Mouse (Mus musculus) ES-Bruce4 (cell line): Measurements from ENCODE around the gene Psma6. TPM values are rescaled to one million over a fixed set of nuclear protein-coding genes. Genes with fewer than 3 reads are reported as not detected.

ENCODE experiments used
- H3K27ac ChIP-seq: 2 replicates; pipeline ENCODE4 v1.5.1; 2012; ENCODE audit warnings: low read length, inconsistent platforms; ENCODE audit not compliant: insufficient read depth
- H3K27me3 ChIP-seq: 2 replicates; pipeline ENCODE4 v1.6.1; 2012; ENCODE audit warnings: mild to moderate bottlenecking, low read length, inconsistent platforms; ENCODE audit not compliant: control insufficient read depth, poor library complexity, insufficient read depth, severe bottlenecking
- H3K36me3 ChIP-seq: 2 replicates; pipeline ENCODE4 v1.6.1; 2012; ENCODE audit warnings: inconsistent platforms, mild to moderate bottlenecking, low read length, moderate library complexity; ENCODE audit not compliant: control insufficient read depth, poor library complexity, insufficient read depth, severe bottlenecking
- H3K4me1 ChIP-seq: one replicate; pipeline ENCODE4 v1.8.1; 2011; ENCODE audit warnings: low read length; ENCODE audit not compliant: control insufficient read depth, insufficient read depth
- H3K4me3 ChIP-seq: 2 replicates; pipeline ENCODE4 v1.5.1; 2011; ENCODE audit warnings: low read depth, mild to moderate bottlenecking, low read length
- H3K9ac ChIP-seq: 2 replicates; pipeline ENCODE4 v1.6.1; 2012; ENCODE audit warnings: low read depth, mild to moderate bottlenecking, inconsistent platforms; ENCODE audit not compliant: poor library complexity, severe bottlenecking
- H3K9me3 ChIP-seq: replicated peaks from 2 replicates; pipeline ENCODE4 v1.6.1; 2012; ENCODE audit warnings: mild to moderate bottlenecking, low read length, inconsistent platforms; ENCODE audit not compliant: control insufficient read depth, poor library complexity, insufficient read depth, severe bottlenecking
- CTCF ChIP-seq: IDR thresholded peaks from one replicate; pipeline ENCODE4 v1.8.1; 2011; ENCODE audit warnings: low read depth, low read length
- EP300 ChIP-seq: IDR thresholded peaks from 2 replicates; pipeline ENCODE4 v1.6.1; 2011; ENCODE audit warnings: low read depth, low read length; ENCODE audit not compliant: insufficient read depth
- POLR2A ChIP-seq: IDR thresholded peaks from one replicate; pipeline ENCODE4 v1.8.1; 2011; ENCODE audit warnings: low read length; ENCODE audit not compliant: insufficient read depth
- polyA plus RNA-seq: library from polyadenylated mRNA; stranded (reverse); fragments of >200 nt; gene quantifications from 2 replicates; pipeline ENCODE4 v1.2.4, GENCODE M21; 2011; ENCODE audit warnings: low read depth; ENCODE audit not compliant: missing spikeins, insufficient read depth, insufficient read length

Psma6 gene
- polyA plus RNA-seq, 1 experiment = 308 TPM

GRCm38 (mm10) chr12:55377610-55377980 is 6.4 kb upstream of the Psma6 start:
- TF ChIP-seq EP300 (peak; percentile 90), CTCF (no peak), POLR2A (no peak)
- H3K9ac ChIP-seq = peak overlapping the region; percentile 11; the same call in 1 of the 2 replicates

GRCm38 (mm10) chr12:55384826-55385225 is 804 bp downstream of the Psma6 start:
- Histone ChIP-seq H3K9me3 (no peaks in the 10 kb centered on the region), H3K36me3 (peaks cover 3% of the 10 kb centered on the region), H3K27ac (peak overlapping the region; percentile 6; the same call in 1 of the 2 replicates), H3K4me3 (no peak overlapping the region), H3K9ac (no peak overlapping the region), H3K27me3 (no peaks in the 10 kb centered on the region), H3K4me1 (peaks cover 19% of the 10 kb centered on the region)
- TF ChIP-seq POLR2A (no peak), CTCF (no peak), EP300 (no peak)

More at GRCm38 (mm10) chr12:55377610-55377980, 6.4 kb upstream of the Psma6 start:
- Histone ChIP-seq H3K36me3 (peaks cover 3% of the 10 kb centered on the region), H3K9me3 (no peaks in the 10 kb centered on the region; the same call in 1 of the 2 replicates), H3K4me3 (peak overlapping the region; percentile 24), H3K4me1 (peaks cover 6% of the 10 kb centered on the region), H3K27me3 (no peaks in the 10 kb centered on the region), H3K27ac (peak overlapping the region; percentile 97)

GRCm38 (mm10) chr12:55385931-55386330 is 1.9 kb downstream of the Psma6 start:
- Histone ChIP-seq H3K27me3 (no peaks in the 10 kb centered on the region), H3K4me3 (no peak overlapping the region), H3K9me3 (no peaks in the 10 kb centered on the region), H3K9ac (0 out of 2 replicates have a peak overlapping the region, but pooled peaks have one; percentile 32), H3K27ac (peak overlapping the region; percentile 99), H3K36me3 (peaks cover 3% of the 10 kb centered on the region), H3K4me1 (peaks cover 20% of the 10 kb centered on the region)
- TF ChIP-seq CTCF (no peak), POLR2A (no peak), EP300 (peak; percentile 44; the same call in 1 of the 2 replicates)

GRCm38 (mm10) chr12:55386456-55386855 is 2.4 kb downstream of the Psma6 start:
- no peak overlapping the region; the same call in 1 of the 2 replicates for H3K9ac ChIP-seq
- H3K9me3 ChIP-seq = no peaks in the 10 kb centered on the region
- no peaks in the 10 kb centered on the region for H3K27me3 ChIP-seq
- H3K4me1 ChIP-seq = peaks cover 20% of the 10 kb centered on the region
- TF ChIP-seq EP300 = peak; percentile 35; the same call in 1 of the 2 replicates
- TF ChIP-seq POLR2A = no peak
- H3K4me3 ChIP-seq = no peak overlapping the region
- peaks cover 3% of the 10 kb centered on the region for H3K36me3 ChIP-seq
- peak overlapping the region; percentile 99 for H3K27ac ChIP-seq

- Histone ChIP-seq H3K4me3 (no peak overlapping the region), H3K27me3 (no peaks in the 10 kb centered on the region), H3K9me3 (no peaks in the 10 kb centered on the region), H3K36me3 (peaks cover under 1% of the 10 kb centered on the region), H3K9ac (no peak overlapping the region), H3K27ac (peak overlapping the region; percentile 99), H3K4me1 (peaks cover 20% of the 10 kb centered on the region)
- TF ChIP-seq EP300 (no peak), POLR2A (no peak), CTCF (no peak)
These were observed 3.2 kb downstream of the Psma6 start for GRCm38 (mm10) chr12:55387083-55387787.

- H3K4me1 ChIP-seq = peaks cover 18% of the 10 kb centered on the region
- no peaks in the 10 kb centered on the region for H3K9me3 ChIP-seq
- no peaks in the 10 kb centered on the region for H3K36me3 ChIP-seq
- peak overlapping the region; percentile 49 for H3K27ac ChIP-seq
- no peak overlapping the region for H3K9ac ChIP-seq
- no peak overlapping the region for H3K4me3 ChIP-seq
- TF ChIP-seq POLR2A (no peak), CTCF (no peak), EP300 (no peak)
- no peaks in the 10 kb centered on the region for H3K27me3 ChIP-seq
These were observed 3.9 kb downstream of the Psma6 start for GRCm38 (mm10) chr12:55387788-55388465.
